Mouse (Mus musculus) forebrain, embryonic 12.5 days (tissue): Measurements from ENCODE around the gene Castor1. TPM values are rescaled to one million over a fixed set of nuclear protein-coding genes. Genes with fewer than 3 reads are reported as not detected.
"Not testable (repeated sequence)": the region's sequence is repeated elsewhere in the genome, so short reads cannot be mapped to it uniquely, and the experiment has no call there.

Experiments
- ATAC-seq: fragments of 200-750 bp; cut with Nextera tagmentation; 2 replicates; pipeline ENCODE4 v1.8.0; 2017; ENCODE audit warnings: moderate TSS enrichment; ENCODE audit not compliant: low FRiP score
- H3K27ac ChIP-seq: fragments of 300-500 bp; sonication (generic); 2 replicates; pipeline ENCODE4 v1.5.1; 2016; ENCODE audit warnings: mild to moderate bottlenecking
- H3K27me3 ChIP-seq: fragments of 300-500 bp; sonication (generic); 2 replicates; pipeline ENCODE4 v1.6.1; 2016; ENCODE audit warnings: mild to moderate bottlenecking
- H3K36me3 ChIP-seq: fragments of 300-500 bp; sonication (generic); replicated peaks from 2 replicates; pipeline ENCODE4 v1.6.1; 2016; ENCODE audit warnings: mild to moderate bottlenecking
- H3K4me1 ChIP-seq: fragments of 300-500 bp; sonication (generic); 2 replicates; pipeline ENCODE4 v1.6.1; 2016
- H3K4me2 ChIP-seq: fragments of 300-500 bp; sonication (generic); 2 replicates; pipeline ENCODE4 v1.6.1; 2016; ENCODE audit warnings: mild to moderate bottlenecking, moderate library complexity
- H3K4me3 ChIP-seq: fragments of 300-500 bp; sonication (generic); replicated peaks from 2 replicates; pipeline ENCODE4 v1.5.1; 2016; ENCODE audit warnings: mild to moderate bottlenecking
- H3K9ac ChIP-seq: fragments of 300-500 bp; sonication (generic); 2 replicates; pipeline ENCODE4 v1.6.1; 2016; ENCODE audit warnings: mild to moderate bottlenecking
- H3K9me3 ChIP-seq: fragments of 300-500 bp; sonication (generic); 2 replicates; pipeline ENCODE4 v1.6.1; 2016
- WGBS: fragments of 180-500 bp; shearing (Covaris S2); methylation state at CpG from one replicate; pipeline ENCODE4 v1.1.7; 2016; 5-methylcytosine and 5-hydroxymethylcytosine counted together
- polyA plus RNA-seq: library from polyadenylated mRNA; unstranded; fragments of >200 nt; fragmentation: Nextera tagmentation; extraction: Ambion mirVana; gene quantifications from 2 replicates; pipeline ENCODE4 v1.2.1, GENCODE M21; 2016

Castor1 gene
- 1.8 and 2.2 TPM in 2 replicates for polyA plus RNA-seq

DNA sequence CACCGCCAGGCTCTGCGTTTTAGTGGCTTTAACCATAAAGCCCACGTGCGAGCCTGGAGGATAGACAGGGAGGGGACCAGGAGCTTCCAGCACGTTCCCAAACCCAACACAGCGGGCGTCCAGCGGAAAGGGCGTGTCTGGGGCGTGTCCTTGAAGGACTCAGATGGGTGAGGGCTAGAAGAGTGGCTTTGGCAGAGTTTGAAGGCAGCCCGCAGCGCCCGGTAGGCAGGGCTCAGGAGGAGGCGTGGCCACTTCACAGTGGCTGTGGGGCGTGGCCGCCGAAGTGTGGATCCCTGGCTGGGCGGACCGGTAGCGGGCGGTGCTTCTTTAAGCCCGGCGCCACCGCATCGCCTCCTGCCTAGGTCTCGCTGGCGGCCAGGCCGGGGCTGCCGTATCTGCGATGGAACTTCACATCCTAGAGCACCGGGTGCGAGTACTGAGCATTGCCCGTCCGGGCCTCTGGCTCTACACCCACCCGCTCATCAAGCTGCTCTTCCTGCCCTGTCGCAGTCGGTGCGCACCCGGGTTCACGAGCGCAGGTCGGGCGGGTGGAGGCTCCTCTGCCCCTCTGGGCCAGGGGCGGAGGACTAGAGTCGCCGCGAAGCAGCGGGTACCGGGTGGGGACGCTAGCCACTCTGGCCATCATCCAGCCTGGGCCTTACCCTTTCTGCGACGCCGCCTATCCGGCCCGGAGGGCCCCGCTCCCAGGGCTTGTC is at the start of gene Castor1:
TSS of gene Castor1 (plus strand) at position 312 of the 716 bp plus-strand sequence.
- H3K4me1 ChIP-seq = peaks cover 9% of the 10 kb centered on the region; the same call in 1 of the 2 replicates
- WGBS = 2% methylated on average over 56 of the region's 56 CpGs
- H3K27me3 ChIP-seq = peaks cover 30% of the 10 kb centered on the region
- peak within 1 kb of the TSS; percentile 84 for H3K4me2 ChIP-seq
- peaks cover 24% of the 10 kb centered on the region for H3K36me3 ChIP-seq
- H3K9ac ChIP-seq = peak within 1 kb of the TSS; percentile 50
- H3K9me3 ChIP-seq = no peaks in the 10 kb centered on the region
- H3K27ac ChIP-seq = no peak within 1 kb of the TSS
- peak within 1 kb of the TSS; percentile 48 for H3K4me3 ChIP-seq
- peak; percentile 91 for ATAC-seq

DNA sequence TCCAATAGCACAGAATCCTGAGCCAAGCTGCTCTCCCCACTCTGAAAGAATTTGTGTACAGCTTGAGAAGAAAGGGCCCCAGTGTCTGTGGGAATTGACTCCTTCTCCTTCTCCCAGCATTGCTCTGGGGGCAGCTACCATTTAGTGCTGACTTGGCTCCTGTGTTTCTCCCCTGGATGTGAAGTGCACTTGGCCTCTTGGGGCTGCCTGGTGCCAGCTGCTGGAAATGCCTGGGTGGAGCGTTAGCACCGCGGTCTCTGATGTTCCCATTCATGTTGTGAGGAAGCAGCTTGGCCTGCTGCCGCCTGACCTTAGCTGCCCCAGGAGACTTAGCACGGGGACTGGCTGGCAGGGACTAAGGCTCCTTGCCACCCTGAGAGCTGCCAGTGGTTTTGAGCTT is 43.4 kb upstream of the Castor1 start:
- no peak for ATAC-seq
- H3K9me3 ChIP-seq = no peaks in the 10 kb centered on the region
- no peaks in the 10 kb centered on the region for H3K27me3 ChIP-seq
- H3K9ac ChIP-seq = no peak overlapping the region
- 92% methylated on average over 5 of the region's 5 CpGs for WGBS
- H3K4me1 ChIP-seq = no peaks in the 10 kb centered on the region
- no peak overlapping the region for H3K4me3 ChIP-seq
- no peak overlapping the region for H3K4me2 ChIP-seq
- peaks cover 99% of the 10 kb centered on the region for H3K36me3 ChIP-seq
- H3K27ac ChIP-seq = no peak overlapping the region

DNA sequence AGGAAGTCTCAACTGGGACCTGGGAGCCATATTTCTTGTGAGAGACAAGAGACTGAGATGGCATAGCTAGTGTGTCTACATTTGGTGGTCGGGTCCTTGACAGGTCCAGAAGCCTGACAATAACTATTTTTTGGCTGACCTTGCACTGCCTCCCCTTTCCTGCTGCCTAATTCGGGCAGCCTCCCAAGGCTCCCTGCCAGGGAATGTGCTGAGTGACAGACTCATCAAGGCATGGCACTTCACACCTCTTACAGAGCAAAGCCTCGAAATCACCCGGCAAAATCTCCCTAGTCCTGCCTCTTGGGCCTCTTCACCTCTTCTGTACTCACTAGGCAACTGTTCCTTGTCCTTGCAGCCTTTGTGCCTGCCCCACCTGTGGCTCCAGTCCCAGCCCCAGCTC is 40.3 kb upstream of the Castor1 start:
- Histone ChIP-seq H3K4me2 (no peak overlapping the region), H3K36me3 (peaks cover 98% of the 10 kb centered on the region), H3K27me3 (no peaks in the 10 kb centered on the region), H3K9ac (no peak overlapping the region), H3K9me3 (no peaks in the 10 kb centered on the region), H3K27ac (no peak overlapping the region), H3K4me3 (no peak overlapping the region), H3K4me1 (no peaks in the 10 kb centered on the region)
- no peak for ATAC-seq
- 88% methylated on average over 4 of the region's 4 CpGs for WGBS

DNA sequence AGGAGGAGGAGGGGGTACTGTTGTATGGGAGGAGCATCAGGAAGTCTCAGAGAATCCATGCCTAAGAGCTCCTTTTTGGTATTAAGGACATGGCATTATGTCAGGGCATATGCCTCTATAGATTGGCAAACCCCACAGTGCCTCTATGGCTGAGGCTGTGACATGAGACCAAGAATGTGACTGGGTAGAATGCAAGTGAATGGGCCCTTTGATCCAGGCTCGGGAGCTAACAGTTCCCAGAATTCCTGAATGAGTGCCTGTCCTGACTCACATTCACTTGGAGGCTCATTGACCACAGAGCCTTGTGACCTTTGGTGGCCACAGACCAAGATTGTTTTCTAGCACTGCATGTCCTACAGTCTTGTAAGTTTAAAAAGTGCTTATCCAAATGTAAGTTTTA is 36.0 kb upstream of the Castor1 start:
- H3K27ac ChIP-seq = no peak overlapping the region
- no peaks in the 10 kb centered on the region for H3K27me3 ChIP-seq
- peaks cover 2% of the 10 kb centered on the region; the same call in 1 of the 2 replicates for H3K4me1 ChIP-seq
- peaks cover 61% of the 10 kb centered on the region for H3K36me3 ChIP-seq
- 5% methylated on average over 1 of the region's 1 CpGs for WGBS
- H3K9ac ChIP-seq = no peak overlapping the region
- no peak overlapping the region for H3K4me3 ChIP-seq
- H3K4me2 ChIP-seq = no peak overlapping the region
- no peak for ATAC-seq
- H3K9me3 ChIP-seq = no peaks in the 10 kb centered on the region

DNA sequence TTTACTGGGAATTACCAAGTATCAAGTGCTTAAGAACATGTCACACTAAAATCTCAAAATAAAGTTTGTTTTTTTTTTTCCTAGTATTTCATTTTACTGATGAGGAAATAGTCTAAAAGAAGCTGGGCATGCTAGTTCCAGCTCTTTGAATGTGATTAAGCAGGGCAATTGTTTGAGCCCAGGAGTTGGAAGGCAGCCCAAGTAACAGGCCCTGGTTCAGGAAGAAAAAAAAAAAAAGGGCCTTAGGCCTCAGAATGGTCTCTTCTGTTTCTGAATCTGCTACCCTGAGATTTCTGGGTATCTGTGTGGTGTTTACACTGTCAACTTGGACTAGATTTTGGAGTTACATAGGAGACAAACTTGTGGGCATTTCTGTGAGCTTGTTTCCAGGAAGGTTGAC is 34.5 kb upstream of the Castor1 start:
- Histone ChIP-seq H3K9ac (no peak overlapping the region), H3K36me3 (peaks cover 46% of the 10 kb centered on the region), H3K4me2 (no peak overlapping the region), H3K27me3 (no peaks in the 10 kb centered on the region), H3K4me1 (peaks cover 14% of the 10 kb centered on the region), H3K9me3 (no peaks in the 10 kb centered on the region), H3K4me3 (no peak overlapping the region), H3K27ac (no peak overlapping the region)
- ATAC-seq = no peak

DNA sequence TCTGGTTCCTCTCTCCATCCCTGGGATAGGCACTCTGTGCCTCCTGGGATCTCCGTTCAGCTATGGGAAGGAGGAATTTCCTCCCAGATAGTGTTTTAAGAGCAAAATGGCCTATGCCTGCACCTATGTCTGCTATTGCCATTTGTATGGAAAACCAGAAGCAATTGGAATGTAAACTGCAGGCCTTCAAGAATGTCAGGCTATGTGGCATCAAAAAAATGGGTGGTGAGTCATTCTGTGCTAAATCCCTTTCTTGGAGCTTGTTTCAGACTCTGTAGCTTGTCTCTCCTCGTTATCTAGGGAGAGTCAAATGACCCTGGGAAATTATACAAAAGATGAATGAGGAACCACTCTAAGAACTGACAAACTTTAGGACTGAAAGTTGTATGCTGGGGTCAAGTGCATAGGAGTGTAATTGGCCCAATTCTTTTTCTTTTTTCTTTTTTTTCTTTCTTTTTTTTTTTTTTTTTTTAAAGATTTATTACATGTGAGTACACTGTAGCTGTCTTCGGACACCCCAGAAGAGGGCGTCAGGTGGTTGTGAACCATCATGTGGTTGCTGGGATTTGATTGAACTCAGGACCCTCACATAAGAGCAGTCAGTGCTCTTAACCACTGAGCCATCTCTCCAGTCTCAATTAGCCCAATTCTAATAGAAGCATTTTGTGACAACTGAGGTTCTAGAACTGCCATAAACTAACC is 33.6 kb upstream of the Castor1 start:
- Histone ChIP-seq H3K9ac (no peak overlapping the region), H3K4me2 (no peak overlapping the region), H3K4me3 (no peak overlapping the region), H3K4me1 (peaks cover 14% of the 10 kb centered on the region), H3K27me3 (no peaks in the 10 kb centered on the region), H3K36me3 (peaks cover 37% of the 10 kb centered on the region), H3K9me3 (no peaks in the 10 kb centered on the region), H3K27ac (peak overlapping the region; percentile 3; the same call in 1 of the 2 replicates)
- ATAC-seq = no peak
- 60% methylated on average over 4 of the region's 4 CpGs for WGBS

- not testable (repeated sequence) for H3K9ac ChIP-seq, H3K27me3 ChIP-seq, ATAC-seq, H3K4me2 ChIP-seq, H3K9me3 ChIP-seq, H3K27ac ChIP-seq, H3K4me3 ChIP-seq
- H3K4me1 ChIP-seq = peaks cover 17% of the 10 kb centered on the region
- 88% methylated on average over 6 of the region's 6 CpGs for WGBS
- peaks cover 27% of the 10 kb centered on the region for H3K36me3 ChIP-seq
These were observed 32.5 kb upstream of the Castor1 start for GRCm38 (mm10) chr11:4185480-4185879.

DNA sequence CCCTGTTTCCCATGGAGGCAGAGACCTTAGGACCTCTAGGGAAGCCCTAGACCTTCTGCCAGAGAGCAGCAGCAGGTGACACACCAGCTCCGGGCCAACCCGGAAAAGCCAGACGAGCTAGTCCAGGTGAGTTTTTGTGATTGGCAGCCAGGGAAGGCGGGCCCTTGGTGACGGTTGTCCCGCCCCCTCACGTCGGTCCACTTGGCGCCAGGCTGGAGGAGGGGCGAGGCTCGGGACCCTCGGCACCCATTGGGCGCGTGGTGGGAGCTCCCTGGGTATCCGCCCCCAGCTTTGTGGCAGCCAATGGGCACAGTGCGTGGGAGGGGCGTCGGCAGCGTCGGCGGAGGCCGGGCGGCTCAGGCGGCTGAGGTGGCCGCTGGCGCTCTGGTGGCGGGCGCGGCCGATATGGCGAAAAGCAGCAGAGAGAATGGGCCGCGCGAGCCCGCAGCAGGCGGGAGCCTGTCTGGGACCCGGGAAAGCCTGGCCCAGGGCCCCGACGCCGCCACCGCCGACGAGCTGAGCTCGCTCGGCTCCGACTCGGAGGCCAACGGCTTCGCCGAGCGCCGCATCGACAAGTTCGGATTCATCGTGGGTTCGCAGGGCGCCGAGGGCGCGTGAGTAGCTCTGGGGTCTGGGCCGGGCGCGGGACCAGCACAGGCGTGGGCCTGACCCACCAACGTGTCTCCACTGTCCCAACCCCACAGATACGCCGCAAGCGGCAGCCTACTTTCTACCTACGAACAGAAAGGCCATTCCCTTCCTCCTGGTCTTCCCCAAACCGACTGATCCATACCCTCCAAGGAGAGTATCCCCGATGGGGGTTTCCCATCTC is 31.3 kb upstream of the Castor1 start, which contains the start of gene Tbc1d10a:
TSS of gene Tbc1d10a (plus strand) at position 304 of the 832 bp plus-strand sequence.
- no peaks in the 10 kb centered on the region for H3K27me3 ChIP-seq
- ATAC-seq = peak; percentile 100
- no peaks in the 10 kb centered on the region for H3K9me3 ChIP-seq
- peaks cover 17% of the 10 kb centered on the region for H3K4me1 ChIP-seq
- H3K9ac ChIP-seq = peak within 1 kb of the TSS; percentile 87
- peaks cover 14% of the 10 kb centered on the region for H3K36me3 ChIP-seq
- peak within 1 kb of the TSS; percentile 39; the same call in 1 of the 2 replicates for H3K27ac ChIP-seq
- peak within 1 kb of the TSS; percentile 82 for H3K4me3 ChIP-seq
- under 1% methylated on average over 71 of the region's 71 CpGs for WGBS
- peak within 1 kb of the TSS; percentile 70 for H3K4me2 ChIP-seq

GRCm38 (mm10) chr11:4187318-4187700 is 30.7 kb upstream of the Castor1 start:
- Histone ChIP-seq H3K9me3 (no peaks in the 10 kb centered on the region), H3K36me3 (peaks cover 10% of the 10 kb centered on the region), H3K4me2 (peak overlapping the region; percentile 70), H3K9ac (peak overlapping the region; percentile 87), H3K27me3 (no peaks in the 10 kb centered on the region), H3K4me3 (peak overlapping the region; percentile 82), H3K27ac (no peak overlapping the region), H3K4me1 (peaks cover 17% of the 10 kb centered on the region)
- 0 out of 2 replicates have a peak, but pooled peaks have one; percentile 8 for ATAC-seq
- 18% methylated on average over 9 of the region's 9 CpGs for WGBS

DNA sequence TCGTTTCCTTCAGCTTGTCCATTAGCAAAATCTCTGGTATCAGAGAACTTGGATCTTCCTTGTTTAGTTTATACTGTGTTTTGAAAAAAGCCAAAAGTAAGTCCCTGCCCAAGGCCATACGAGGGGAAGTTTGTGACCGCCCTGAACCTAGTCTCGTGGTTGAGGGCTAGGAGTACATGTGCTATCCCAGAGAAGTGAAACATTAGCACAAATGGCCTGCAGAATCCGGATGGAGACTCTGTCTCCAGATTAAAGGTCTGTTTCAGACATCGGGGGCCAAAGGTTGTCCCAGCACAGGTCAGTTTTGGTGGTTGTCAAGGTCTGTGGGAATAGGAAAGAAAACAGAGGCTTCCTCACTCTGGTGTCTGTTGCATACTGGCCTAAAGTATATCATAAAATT is 28.8 kb upstream of the Castor1 start:
- Histone ChIP-seq H3K4me1 (peaks cover 17% of the 10 kb centered on the region), H3K27me3 (no peaks in the 10 kb centered on the region), H3K27ac (no peak overlapping the region), H3K4me2 (no peak overlapping the region), H3K4me3 (no peak overlapping the region), H3K9ac (no peak overlapping the region), H3K9me3 (no peaks in the 10 kb centered on the region), H3K36me3 (no peaks in the 10 kb centered on the region)
- ATAC-seq = no peak
- WGBS = 87% methylated on average over 6 of the region's 6 CpGs

GRCm38 (mm10) chr11:4190677-4191076 is 27.3 kb upstream of the Castor1 start:
- Histone ChIP-seq H3K4me1 (peaks cover 17% of the 10 kb centered on the region), H3K27ac (no peak overlapping the region), H3K4me3 (no peak overlapping the region), H3K4me2 (no peak overlapping the region), H3K9me3 (no peaks in the 10 kb centered on the region), H3K27me3 (no peaks in the 10 kb centered on the region), H3K9ac (no peak overlapping the region), H3K36me3 (no peaks in the 10 kb centered on the region)
- ATAC-seq = no peak
- WGBS = 51% methylated on average over 3 of the region's 3 CpGs

DNA sequence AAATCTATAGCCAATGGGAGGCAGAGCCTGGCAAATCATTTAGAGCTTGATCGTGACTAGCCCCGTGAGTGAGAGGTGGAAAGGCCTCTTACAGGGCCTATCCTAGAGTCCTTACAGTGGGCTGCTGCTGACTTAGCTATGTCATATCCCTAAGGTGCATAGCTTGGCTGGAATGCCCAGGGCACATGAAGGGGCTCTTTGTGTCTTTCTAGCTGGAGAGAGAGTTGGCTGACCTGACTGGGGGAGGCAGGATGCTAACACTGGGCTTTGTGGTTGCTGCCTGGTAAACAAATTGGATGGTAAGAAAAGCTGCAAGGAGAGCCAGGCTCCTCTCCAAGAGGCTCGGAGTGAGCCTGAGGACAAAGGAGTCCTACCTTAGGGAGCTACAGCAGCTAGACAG is 25.3 kb upstream of the Castor1 start:
- H3K4me3 ChIP-seq = no peak overlapping the region
- H3K4me1 ChIP-seq = peaks cover 8% of the 10 kb centered on the region
- H3K27me3 ChIP-seq = no peaks in the 10 kb centered on the region
- no peaks in the 10 kb centered on the region for H3K9me3 ChIP-seq
- H3K4me2 ChIP-seq = no peak overlapping the region
- no peak for ATAC-seq
- H3K36me3 ChIP-seq = no peaks in the 10 kb centered on the region
- no peak overlapping the region for H3K9ac ChIP-seq
- 63% methylated on average over 3 of the region's 3 CpGs for WGBS
- H3K27ac ChIP-seq = no peak overlapping the region
